Mouse (Mus musculus) c-Kit-positive CD71-positive TER-119-negative erythroid progenitor cells, embryonic 14.5 days (primary cell): ENCODE data around the gene Yod1.

Source experiments
- DNase-seq: peaks from one replicate; pipeline ENCODE4 v3.0.0-alpha.2; 2013; ENCODE audit warnings: low read depth

Yod1 gene

DNA sequence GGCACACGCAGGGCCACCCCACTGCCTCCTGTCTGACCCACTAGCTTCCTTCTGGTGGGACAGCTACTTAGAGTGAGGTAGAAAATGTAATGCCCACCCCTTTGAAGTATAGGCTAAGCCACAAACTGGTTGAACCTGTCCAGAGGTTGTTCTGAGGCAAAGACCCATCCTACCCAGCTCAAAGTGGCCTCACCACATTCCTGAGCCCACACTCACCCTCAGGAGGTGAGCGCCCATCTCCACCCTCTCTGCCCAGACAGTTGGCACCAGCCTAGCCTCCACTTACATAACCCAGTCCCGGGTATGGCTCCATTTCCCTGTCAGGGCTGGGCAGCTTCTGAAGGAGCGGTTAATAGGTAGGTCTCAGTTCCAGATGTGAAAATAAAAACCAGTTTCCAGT is 53.4 kb downstream of the Yod1 start:
- DNase-seq = no peak

DNA sequence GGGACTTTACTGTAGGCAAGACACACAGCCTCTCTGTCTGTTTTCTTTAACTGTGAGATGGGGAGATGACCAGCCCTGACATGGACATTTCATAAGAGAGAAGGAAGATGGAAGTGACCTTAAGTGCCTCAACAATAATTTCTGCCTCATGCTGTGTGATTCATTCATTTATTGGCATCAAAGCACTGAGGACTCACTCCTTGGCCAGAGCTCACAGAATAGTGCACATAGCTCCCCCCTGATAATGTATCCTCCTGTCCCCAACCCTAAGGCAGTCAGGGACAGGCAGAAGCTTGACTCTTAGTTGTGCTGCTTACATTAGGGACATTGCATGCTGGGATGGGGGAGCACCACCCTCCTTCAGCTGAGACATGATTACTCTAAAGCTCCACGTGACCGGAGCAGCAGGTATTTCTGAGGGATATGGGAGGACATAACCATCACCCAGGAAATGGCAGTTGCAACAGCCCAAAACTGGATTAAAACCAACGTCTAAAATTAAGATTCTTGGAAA is 53.9 kb downstream of the Yod1 start:
- no peak for DNase-seq
